Mouse (Mus musculus): Measurements from ENCODE around the gene Atp11b. TPM values are rescaled to one million over a fixed set of nuclear protein-coding genes. Genes with fewer than 3 reads are reported as not detected.

The Atp11b gene
- polyA plus RNA-seq, 1 experiment from 2014 or later: 18.0 TPM

DNA sequence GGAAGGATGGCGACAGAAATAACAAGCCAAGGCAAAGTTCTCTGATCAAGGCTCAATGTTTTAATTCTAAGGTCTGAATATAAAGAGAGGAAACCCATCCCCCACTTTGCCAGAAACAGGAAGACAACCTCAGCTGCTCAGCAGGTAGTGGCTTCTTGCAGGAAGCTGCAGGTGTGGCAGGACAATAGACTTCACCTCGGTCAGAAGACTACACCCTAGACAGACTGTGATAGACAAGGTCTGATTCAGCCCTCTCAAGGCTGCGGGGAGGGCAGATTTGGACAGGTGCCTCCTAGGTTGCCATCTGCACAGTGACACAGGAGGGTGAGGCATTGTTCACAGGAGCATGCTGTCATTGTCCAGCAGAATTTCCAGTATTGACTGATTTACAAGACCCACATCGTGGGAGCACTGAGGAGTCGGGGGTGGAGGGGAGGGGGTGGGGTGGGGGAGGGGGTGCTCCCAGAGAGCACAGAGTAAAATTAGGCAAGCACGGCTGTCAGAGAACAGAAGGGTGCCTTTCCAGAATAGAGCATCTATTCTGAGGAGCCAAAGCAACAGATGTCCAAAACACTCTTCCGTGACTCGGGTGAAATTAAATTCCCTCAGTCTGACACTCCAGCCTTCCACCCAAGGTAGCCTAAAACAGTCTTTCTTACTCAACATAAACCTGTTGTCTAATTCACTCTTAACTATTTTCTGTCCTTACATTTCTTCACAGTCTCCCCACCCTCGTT, 30.2 kb upstream of the Atp11b start:
- TF ChIP-seq EP300 (IDR thresholded peaks at IDR 0.05) (no peak), CTCF (IDR thresholded peaks at IDR 0.05) (no peak)
- Histone ChIP-seq H3K27me3 (replicated peaks; ENCODE audit: insufficient read depth, low read length) (no peaks in the 10 kb centered on the region), H3K4me1 (ENCODE audit: insufficient read depth, low read depth, low read length) (no peaks in the 10 kb centered on the region), H3K9me3 (ENCODE audit: low read length) (no peaks in the 10 kb centered on the region), H3K27ac (ENCODE audit: low read length) (no peak overlapping the region), H3K9ac (replicated peaks; ENCODE audit: low read depth) (no peak overlapping the region), H3K36me3 (ENCODE audit: insufficient read depth, low read length) (no peaks in the 10 kb centered on the region), H3K4me3 (ENCODE audit: low read depth, low read length) (no peak overlapping the region), H3K4me2 (replicated peaks; ENCODE audit: low read depth, low read length) (no peak overlapping the region)
- WGBS: 60% methylated on average over 9 of the region's 9 CpGs
- ATAC-seq (no peak), DNase-seq (ENCODE audit: low spot score) (no peak)

DNA sequence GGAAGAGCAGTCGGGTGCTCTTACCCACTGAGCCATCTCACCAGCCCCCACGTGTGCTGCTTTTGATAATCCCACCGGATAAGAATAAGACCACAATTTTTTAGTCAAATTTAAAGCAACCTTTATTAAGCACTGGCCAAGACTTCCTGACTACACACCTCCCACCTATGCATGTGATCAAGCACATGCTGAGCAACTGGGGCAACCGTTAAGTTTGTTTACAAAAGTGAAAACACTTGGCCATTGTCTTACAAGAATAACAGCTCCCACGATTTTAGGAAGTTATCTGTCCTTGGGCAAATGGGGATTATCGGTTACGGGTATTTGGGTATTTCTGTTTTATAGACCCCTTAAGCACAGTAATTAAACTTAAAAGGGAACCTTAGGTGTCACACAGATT, 28.8 kb upstream of the Atp11b start:
- Histone ChIP-seq H3K27me3 (replicated peaks; ENCODE audit: insufficient read depth, low read length) (no peaks in the 10 kb centered on the region), H3K4me1 (ENCODE audit: insufficient read depth, low read depth, low read length) (no peaks in the 10 kb centered on the region), H3K9me3 (ENCODE audit: low read length) (no peaks in the 10 kb centered on the region), H3K27ac (ENCODE audit: low read length) (no peak overlapping the region), H3K36me3 (ENCODE audit: insufficient read depth, low read length) (no peaks in the 10 kb centered on the region), H3K9ac (replicated peaks; ENCODE audit: low read depth) (no peak overlapping the region), H3K4me2 (replicated peaks; ENCODE audit: low read depth, low read length) (no peak overlapping the region), H3K4me3 (ENCODE audit: low read depth, low read length) (no peak overlapping the region)
- TF ChIP-seq EP300 (IDR thresholded peaks at IDR 0.05): no peak
- no peak for TF ChIP-seq CTCF (IDR thresholded peaks at IDR 0.05)
- DNase-seq (ENCODE audit: low spot score) (no peak), ATAC-seq (no peak)
- WGBS: 55% methylated on average over 7 of the region's 7 CpGs

DNA sequence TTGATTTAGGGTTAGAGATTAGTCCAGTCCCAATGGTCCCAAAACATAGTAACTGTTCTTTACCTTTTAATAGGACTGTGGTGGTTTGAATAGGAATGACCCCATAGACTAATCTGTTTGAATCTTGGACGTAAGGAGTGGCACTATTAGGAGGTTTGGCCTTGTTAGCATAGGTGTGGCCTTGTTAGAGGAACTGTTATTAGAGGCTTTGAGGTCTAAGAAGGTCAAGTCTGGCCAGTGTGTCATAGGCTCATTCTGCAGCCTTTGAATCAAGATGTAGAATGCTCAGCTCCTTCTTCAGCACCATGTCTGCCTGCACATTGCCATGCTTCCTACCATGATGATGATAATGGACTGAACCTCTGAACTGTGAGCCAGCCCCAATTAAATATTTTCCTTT, 27.0 kb upstream of the Atp11b start:
- DNase-seq (ENCODE audit: low spot score) (no peak), ATAC-seq (no peak)
- Histone ChIP-seq H3K9me3 (ENCODE audit: low read length) (no peaks in the 10 kb centered on the region), H3K4me1 (ENCODE audit: insufficient read depth, low read depth, low read length) (no peaks in the 10 kb centered on the region), H3K4me3 (ENCODE audit: low read depth, low read length) (no peak overlapping the region), H3K4me2 (replicated peaks; ENCODE audit: low read depth, low read length) (no peak overlapping the region), H3K27ac (ENCODE audit: low read length) (no peak overlapping the region), H3K27me3 (replicated peaks; ENCODE audit: insufficient read depth, low read length) (no peaks in the 10 kb centered on the region), H3K36me3 (ENCODE audit: insufficient read depth, low read length) (no peaks in the 10 kb centered on the region), H3K9ac (replicated peaks; ENCODE audit: low read depth) (no peak overlapping the region)
- WGBS: 82% methylated on average over 1 of the region's 1 CpGs
- TF ChIP-seq EP300 (IDR thresholded peaks at IDR 0.05) (no peak), CTCF (IDR thresholded peaks at IDR 0.05) (no peak)

DNA sequence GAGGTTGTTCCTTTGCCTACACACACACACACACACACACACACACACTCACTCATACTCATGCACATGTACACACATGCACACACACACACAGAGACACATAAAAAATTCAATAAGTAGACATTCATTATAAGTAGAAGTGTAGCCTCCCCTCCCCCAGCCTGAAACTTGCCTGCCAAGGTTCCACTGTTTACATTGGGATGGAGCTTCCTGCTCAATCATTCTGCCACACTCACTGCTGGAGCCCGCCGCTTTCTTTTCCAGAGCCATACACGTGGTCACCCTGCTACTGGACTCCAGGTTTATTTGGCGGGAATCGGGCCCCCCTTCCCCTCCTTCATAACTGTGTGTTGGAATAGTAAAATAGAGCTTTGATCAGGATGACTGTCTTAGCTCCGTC, 24.4 kb upstream of the Atp11b start:
- H3K27ac ChIP-seq (ENCODE audit: low read length): no peak overlapping the region
- H3K9me3 ChIP-seq (ENCODE audit: low read length): no peaks in the 10 kb centered on the region
- WGBS: 16% methylated on average over 6 of the region's 6 CpGs
- H3K36me3 ChIP-seq (ENCODE audit: insufficient read depth, low read length): no peaks in the 10 kb centered on the region
- no peaks in the 10 kb centered on the region for H3K27me3 ChIP-seq (replicated peaks; ENCODE audit: insufficient read depth, low read length)
- H3K4me3 ChIP-seq (ENCODE audit: low read depth, low read length): no peak overlapping the region
- no peak for TF ChIP-seq CTCF (IDR thresholded peaks at IDR 0.05)
- no peak for TF ChIP-seq EP300 (IDR thresholded peaks at IDR 0.05)
- no peaks in the 10 kb centered on the region for H3K4me1 ChIP-seq (ENCODE audit: insufficient read depth, low read depth, low read length)
- ATAC-seq: peak; percentile 48; the same call in 1 of the 2 replicates
- no peak overlapping the region for H3K4me2 ChIP-seq (replicated peaks; ENCODE audit: low read depth, low read length)
- no peak overlapping the region for H3K9ac ChIP-seq (replicated peaks; ENCODE audit: low read depth)
- DNase-seq (ENCODE audit: low spot score): peak; percentile 39

DNA sequence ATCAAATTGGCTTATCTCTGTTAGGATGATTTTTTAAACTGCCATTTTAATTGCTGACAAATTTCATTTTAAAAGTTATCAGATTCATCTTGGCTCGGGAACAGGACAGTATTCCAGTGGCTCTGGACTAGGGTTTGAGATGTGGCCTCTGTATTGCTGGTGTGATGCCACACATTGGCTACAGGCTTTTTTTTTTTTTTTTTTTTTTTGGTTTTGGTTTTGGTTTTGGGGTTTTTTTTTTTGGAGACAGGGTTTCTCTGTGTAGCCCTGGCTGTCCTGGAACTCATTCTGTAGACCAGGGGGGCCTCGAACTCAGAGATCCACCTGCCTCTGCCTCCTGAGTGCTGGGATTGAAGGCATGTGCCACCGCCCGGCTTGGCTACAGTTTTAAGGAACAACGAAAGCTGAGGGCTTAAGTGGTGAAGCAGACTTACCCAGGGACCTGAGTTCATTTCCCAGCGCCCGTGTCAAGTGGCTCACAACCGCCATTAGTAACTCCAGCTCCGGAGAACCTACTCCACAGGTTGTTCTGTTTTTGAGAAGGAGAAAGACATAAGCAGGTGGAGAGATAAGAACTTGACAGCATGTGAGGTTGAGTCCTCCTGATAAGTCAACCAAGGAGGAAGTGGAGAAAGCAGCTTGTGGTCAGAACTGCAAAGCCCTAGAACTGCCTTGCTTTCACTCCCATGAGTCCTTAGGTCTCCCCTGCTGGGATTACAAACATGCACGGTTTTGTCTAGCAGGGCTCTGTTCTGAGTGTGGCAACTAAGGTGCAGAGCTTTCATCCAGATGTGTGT, 21.7 kb upstream of the Atp11b start:
- TF ChIP-seq EP300 (IDR thresholded peaks at IDR 0.05) (no peak), CTCF (IDR thresholded peaks at IDR 0.05) (no peak)
- no peak for ATAC-seq

DNA sequence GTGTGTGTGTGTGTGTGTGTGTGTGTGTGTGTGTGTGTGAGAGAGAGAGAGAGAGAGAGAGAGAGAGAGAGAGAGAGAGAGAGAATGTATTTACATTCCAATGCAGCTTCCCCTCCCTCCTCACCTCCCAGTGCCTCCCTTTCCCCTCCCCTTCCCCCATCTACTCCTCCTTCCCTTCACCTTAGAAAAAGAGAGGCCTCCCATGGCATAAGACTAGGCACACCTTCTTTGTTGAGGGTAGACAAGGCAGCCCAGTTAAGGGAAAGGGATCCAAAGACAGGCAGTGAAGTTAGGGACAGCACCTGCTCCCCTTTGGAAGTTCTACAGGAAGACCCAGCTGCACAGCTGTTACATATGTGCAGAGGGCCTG, 21.1 kb upstream of the Atp11b start:
- no peak overlapping the region for H3K9ac ChIP-seq (replicated peaks; ENCODE audit: low read depth)
- no peaks in the 10 kb centered on the region for H3K4me1 ChIP-seq (ENCODE audit: insufficient read depth, low read depth, low read length)
- ATAC-seq (no peak), DNase-seq (ENCODE audit: low spot score) (no peak)
- no peak overlapping the region for H3K4me2 ChIP-seq (replicated peaks; ENCODE audit: low read depth, low read length)
- H3K4me3 ChIP-seq (ENCODE audit: low read depth, low read length): no peak overlapping the region
- no peaks in the 10 kb centered on the region for H3K9me3 ChIP-seq (ENCODE audit: low read length)
- H3K27me3 ChIP-seq (replicated peaks; ENCODE audit: insufficient read depth, low read length): no peaks in the 10 kb centered on the region
- no peak for TF ChIP-seq EP300 (IDR thresholded peaks at IDR 0.05)
- no peak for TF ChIP-seq CTCF (IDR thresholded peaks at IDR 0.05)
- no peak overlapping the region for H3K27ac ChIP-seq (ENCODE audit: low read length)
- H3K36me3 ChIP-seq (ENCODE audit: insufficient read depth, low read length): no peaks in the 10 kb centered on the region

More for the DNA sequence above, 21.7 kb upstream of the Atp11b start:
- Histone ChIP-seq H3K4me3 (ENCODE audit: low read depth, low read length) (no peak overlapping the region), H3K27me3 (replicated peaks; ENCODE audit: insufficient read depth, low read length) (no peaks in the 10 kb centered on the region), H3K27ac (ENCODE audit: low read length) (no peak overlapping the region), H3K36me3 (ENCODE audit: insufficient read depth, low read length) (no peaks in the 10 kb centered on the region), H3K4me1 (ENCODE audit: insufficient read depth, low read depth, low read length) (no peaks in the 10 kb centered on the region), H3K9me3 (ENCODE audit: low read length) (no peaks in the 10 kb centered on the region), H3K9ac (replicated peaks; ENCODE audit: low read depth) (no peak overlapping the region), H3K4me2 (replicated peaks; ENCODE audit: low read depth, low read length) (no peak overlapping the region)
- peak; percentile 17 for DNase-seq (ENCODE audit: low spot score)
- WGBS: 71% methylated on average over 10 of the region's 10 CpGs

Data from lung, postnatal 0 days (tissue).